Mouse (Mus musculus) T-cell, adult 66 days (primary cell): ENCODE measurements around the gene Morn1. TPM values are rescaled to one million over a fixed set of nuclear protein-coding genes. Genes with fewer than 3 reads are reported as not detected.

ENCODE experiments used
- total RNA-seq, 2 experiments: library from RNA; stranded (reverse); gene quantifications; 3 replicates in 1 of 2; 4 replicates in 1 of 2; pipeline ENCODE4 v1.2.4; 2023

The Morn1 gene
- total RNA-seq = 1 to 10 TPM; 1.5 to 2.7 TPM

GRCm38 (mm10) chr4:155086108-155087024, at the start of gene Morn1, which contains the start of gene Rer1:
Gene Morn1, plus strand, starts transcription at chr4:155086577.
Gene Rer1, minus strand, starts transcription at chr4:155086382.

GRCm38 (mm10) chr4:155056724-155057123, 29.7 kb upstream of the Morn1 start, which contains the start of gene Plch2:
Gene Plch2, minus strand, starts transcription at chr4:155056784.

GRCm38 (mm10) chr4:155066834-155067522, 19.4 kb upstream of the Morn1 start, which contains the start of gene Pex10:
Gene Pex10, plus strand, starts transcription at chr4:155067016.

Other genes starting within 250 kb of the Morn1 start
- gene Ttc34, start 249.1 kb upstream of the Morn1 start, total RNA-seq = not detected
- gene Mmel1, start 217.0 kb upstream of the Morn1 start, total RNA-seq = not detected
- gene Fam213b, start 187.4 kb upstream of the Morn1 start, total RNA-seq = 1 to 10 TPM; 1.2 to 2.9 TPM
- 100 to 1,000 TPM; 136 to 156 TPM for gene Tnfrsf14, start 158.0 kb upstream of the Morn1 start, total RNA-seq
- gene Hes5, start 125.7 kb upstream of the Morn1 start, total RNA-seq = under 1 TPM; 0.58 to 0.59 TPM
- 10 to 100 TPM; 96.9 to 97.9 TPM for gene Pank4, start 122.5 kb upstream of the Morn1 start, total RNA-seq
- 1 to 10 TPM in 1 of 2 experiments, under 1 TPM in 1; 0.61 to 1.7 TPM for gene Plch2, start 29.8 kb upstream of the Morn1 start, total RNA-seq
- gene Pex10, start 19.6 kb upstream of the Morn1 start, total RNA-seq = 1 to 10 TPM; 9.1 to 9.7 TPM
- 10 to 100 TPM; 69.9 to 70.7 TPM for gene Rer1, start 195 bp upstream of the Morn1 start, total RNA-seq
- 100 to 1,000 TPM; 118 to 125 TPM for gene Ski, start 136.0 kb downstream of the Morn1 start, total RNA-seq
- 10 to 100 TPM; 48.2 to 52.4 TPM for gene Faap20, start 163.2 kb downstream of the Morn1 start, total RNA-seq